In genomic region chr5:14025205-14026124, GRCm38 (mm10) we compare ENCODE assay signal across 8 mouse cellular contexts. TPM values are rescaled to one million over a fixed set of nuclear protein-coding genes. Genes with fewer than 3 reads are reported as not detected.
DNase-seq lines count a peak whose midpoint lies in the region; ATAC-seq and TF ChIP-seq lines count a peak whose summit lies in the region.

TSS of gene Sema3e (plus strand) at chr5:14025276.

- peak; percentile 25 for DNase-seq in layer of hippocampus, adult 11-12 months (ENCODE audit: low spot score)
- no peak for DNase-seq in layer of hippocampus, adult 9-10 months (ENCODE audit: low spot score)
- peak; percentile 11 to 44 for DNase-seq in layer of hippocampus, adult 8-10 months (ENCODE audit: low spot score in 2 of 2)
- peak; percentile 21 for DNase-seq in liver, postnatal 0 days
- no peak for DNase-seq in B cell, adult 2 months

- H3K36me3 ChIP-seq in embryonic facial prominence, embryonic 13.5 days = no peaks in the 10 kb centered on the region
- no peaks in the 10 kb centered on the region for H3K36me3 ChIP-seq in liver, postnatal 0 days (replicated peaks; ENCODE audit: insufficient read depth, low read length)

- peaks cover 9% of the 10 kb centered on the region for H3K27me3 ChIP-seq in embryonic facial prominence, embryonic 13.5 days
- 0 out of 2 replicates have a peak, but pooled peaks cover 8% of the 10 kb centered on the region for H3K27me3 ChIP-seq in liver, postnatal 0 days (ENCODE audit: insufficient read depth, low read length)

- H3K9me3 ChIP-seq in embryonic facial prominence, embryonic 13.5 days = peaks cover 6% of the 10 kb centered on the region; the same call in 1 of the 2 replicates
- peaks cover 3% of the 10 kb centered on the region; the same call in 1 of the 2 replicates for H3K9me3 ChIP-seq in liver, postnatal 0 days (ENCODE audit: low read length)

- peak within 1 kb of the TSS; percentile 88 for H3K4me2 ChIP-seq in embryonic facial prominence, embryonic 13.5 days
- H3K4me2 ChIP-seq in liver, postnatal 0 days (ENCODE audit: low read depth, low read length) = peak within 1 kb of the TSS; percentile 67

- peak within 1 kb of the TSS; percentile 56 for H3K4me3 ChIP-seq in embryonic facial prominence, embryonic 13.5 days
- peak within 1 kb of the TSS; percentile 28 for H3K4me3 ChIP-seq in liver, postnatal 0 days (ENCODE audit: low read depth, low read length)
- peak within 1 kb of the TSS; percentile 63 for H3K4me3 ChIP-seq in olfactory bulb, adult 2 months (ENCODE audit: insufficient read depth, low read depth, low read length)

- ATAC-seq in embryonic facial prominence, embryonic 13.5 days (ENCODE audit: insufficient number of reproducible peaks, insufficient read depth, low FRiP score, low TSS enrichment, low read depth) = peak; percentile 84
- ATAC-seq in hematopoietic stem cell, adult 5-6 weeks (replicated peaks in 1 of 2; ENCODE audit: insufficient read depth in 1 of 2, low FRiP score in 2 of 2, low TSS enrichment in 1 of 2, low read depth in 1 of 2, poor library complexity in 2 of 2, severe bottlenecking in 2 of 2) = peak; percentile 29 to 56; a peak in 2 of 4 replicates
- peak; percentile 23; the same call in 1 of the 2 replicates for ATAC-seq in liver, postnatal 0 days

- TF ChIP-seq EP300 in liver, postnatal 0 days (IDR thresholded peaks at IDR 0.05; ENCODE audit: low read depth) = no peak

- H3K4me1 ChIP-seq in embryonic facial prominence, embryonic 13.5 days = peaks cover 4% of the 10 kb centered on the region
- H3K4me1 ChIP-seq in liver, postnatal 0 days (ENCODE audit: insufficient read depth) = no peaks in the 10 kb centered on the region
- H3K4me1 ChIP-seq in olfactory bulb, adult 2 months (ENCODE audit: control insufficient read depth, insufficient read depth, low read length) = peaks cover 9% of the 10 kb centered on the region

- H3K27ac ChIP-seq in embryonic facial prominence, embryonic 13.5 days = no peak within 1 kb of the TSS
- H3K27ac ChIP-seq in liver, postnatal 0 days (ENCODE audit: low read depth) = no peak within 1 kb of the TSS
- H3K27ac ChIP-seq in olfactory bulb, adult 2 months (ENCODE audit: insufficient read depth, low read depth, low read length) = no peak within 1 kb of the TSS; the same call in 1 of the 2 replicates

- H3K9ac ChIP-seq in embryonic facial prominence, embryonic 13.5 days = peak within 1 kb of the TSS; percentile 70
- no peak within 1 kb of the TSS for H3K9ac ChIP-seq in liver, postnatal 0 days (replicated peaks)

- no peak for TF ChIP-seq CTCF in liver, postnatal 0 days (IDR thresholded peaks at IDR 0.05; ENCODE audit: low read depth)
- no peak for TF ChIP-seq CTCF in olfactory bulb, adult 2 months (IDR thresholded peaks at IDR 0.05; ENCODE audit: insufficient read depth, low read depth, low read length)

- TF ChIP-seq POLR2A in olfactory bulb, adult 2 months (IDR thresholded peaks at IDR 0.05; ENCODE audit: insufficient read depth, low read depth, low read length) = no peak

- WGBS in embryonic facial prominence, embryonic 13.5 days = 1% methylated on average over 47 of the region's 47 CpGs
- WGBS in liver, postnatal 0 days (ENCODE audit: insufficient replicate concordance) = 2% methylated on average over 47 of the region's 47 CpGs
- 2% methylated on average over 47 of the region's 47 CpGs for WGBS in olfactory bulb, adult 2 months

RNA-seq across cellular contexts. Expression of gene Sema3e, which starts in this region (rescaled TPM):
- polyA plus RNA-seq in embryonic facial prominence, embryonic 13.5 days (2015; fragmentation: Nextera tagmentation; extraction: Ambion mirVana) = 6.2 and 11.2 TPM in 2 replicates
- total RNA-seq in hematopoietic stem cell, adult 5-6 weeks (2017) = 0.10 and 0.25 TPM in 2 replicates
- 10 to 100 TPM; 30.0 to 37.6 (median 34.8) TPM for total RNA-seq in layer of hippocampus, adult 8-10 months (2022)
- polyA plus RNA-seq in liver, postnatal 0 days (2015; fragmentation: Nextera tagmentation; extraction: Ambion mirVana) = 0.02 and 0.04 TPM in 2 replicates
- not detected in 2 replicates for polyA plus RNA-seq in olfactory bulb, adult 2 months (2012; ENCODE audit: insufficient read depth, insufficient read length, low replicate concordance, missing spikeins)

Comparison
In these comparisons a context has a peak if more than half of its experiments do, and no peak if none do; other contexts are left out.
1. RNA of gene Sema3e (total RNA-seq): 30.0 to 37.6 TPM in layer of hippocampus, adult 8-10 months; 0.10 to 0.25 TPM in hematopoietic stem cell, adult 5-6 weeks; every median in the first group is over 10 times any median in the second.
2. DNase-seq: peak in layer of hippocampus, adult 11-12 months (single experiment) and layer of hippocampus, adult 8-10 months (2 of 2); none in layer of hippocampus, adult 9-10 months (single experiment) and B cell, adult 2 months (0 of 2).
3. Peak in ATAC-seq in hematopoietic stem cell, adult 5-6 weeks; RNA of the gene not detected or under 1 TPM.
4. Peak in DNase-seq, ATAC-seq, H3K4me3 ChIP-seq and H3K4me2 ChIP-seq in liver, postnatal 0 days; RNA of the gene not detected or under 1 TPM.
5. ATAC-seq: peak in every context shown above with its lines; median percentile 84 in embryonic facial prominence, embryonic 13.5 days; 42 in hematopoietic stem cell, adult 5-6 weeks; 23 in liver, postnatal 0 days.
6. Peak in every context shown above with its lines, with median percentiles within 50 percentile points of each other: H3K4me3 ChIP-seq.